Mouse (Mus musculus) thymus, adult 2 months (tissue): ENCODE measurements around the gene Abhd16a. TPM values are rescaled to one million over a fixed set of nuclear protein-coding genes. Genes with fewer than 3 reads are reported as not detected.
A peak's percentile ranks its signal among the peaks of the same experiment; 100 is the strongest.

ENCODE experiments used
- DNase-seq: peaks from one replicate; pipeline ENCODE4 v3.0.0; 2021
- H3K27ac ChIP-seq: fragments of 200-500 bp; 2 replicates; pipeline ENCODE4 v1.5.1; 2012; ENCODE audit warnings: low read length, control low read depth; ENCODE audit not compliant: control insufficient read depth, insufficient read depth
- H3K27me3 ChIP-seq: fragments of 200-500 bp; 2 replicates; pipeline ENCODE4 v1.6.1; 2012; ENCODE audit warnings: mild to moderate bottlenecking, low read length, moderate library complexity, mixed read lengths; ENCODE audit not compliant: control insufficient read depth, insufficient read depth
- H3K36me3 ChIP-seq: fragments of 200-500 bp; 2 replicates; pipeline ENCODE4 v1.6.1; 2012; ENCODE audit warnings: mild to moderate bottlenecking, low read length, moderate library complexity; ENCODE audit not compliant: control insufficient read depth, insufficient read depth
- H3K4me1 ChIP-seq: fragments of 200-500 bp; replicated peaks from 2 replicates; pipeline ENCODE4 v1.6.1; 2012; ENCODE audit warnings: low read length; ENCODE audit not compliant: control insufficient read depth, insufficient read depth
- H3K4me3 ChIP-seq: fragments of 200-500 bp; 2 replicates; pipeline ENCODE4 v1.5.1; 2012; ENCODE audit warnings: mild to moderate bottlenecking, low read length, control low read depth, moderate library complexity; ENCODE audit not compliant: control insufficient read depth, insufficient read depth
- CTCF ChIP-seq: fragments of 200-500 bp; IDR thresholded peaks from 2 replicates; pipeline ENCODE4 v1.5.1; 2012; ENCODE audit warnings: mild to moderate bottlenecking, control low read depth, low read length, moderate library complexity, borderline replicate concordance; ENCODE audit not compliant: control insufficient read depth, poor library complexity, insufficient read depth; ENCODE audit errors: extremely low read depth
- POLR2A ChIP-seq: fragments of 200-500 bp; IDR thresholded peaks from 2 replicates; pipeline ENCODE4 v1.6.1; 2012; ENCODE audit warnings: mild to moderate bottlenecking, low read length, control low read depth, moderate library complexity; ENCODE audit not compliant: control insufficient read depth, poor library complexity, insufficient read depth; ENCODE audit errors: extremely low read depth
- WGBS: fragments of 180-500 bp; shearing (Covaris S2); methylation state at CpG from one replicate; pipeline ENCODE4 v1.1.7; 2018; 5-methylcytosine and 5-hydroxymethylcytosine counted together
- polyA plus RNA-seq: library from polyadenylated mRNA; depleted of rRNA; stranded (reverse); fragments of >200 nt; gene quantifications from 2 replicates; pipeline ENCODE4 v1.2.3, GENCODE M21; 2012

Gene Abhd16a
- polyA plus RNA-seq, 1 experiment: 191 TPM

- 96% methylated on average over 7 of the region's 7 CpGs for WGBS
- H3K27me3 ChIP-seq: no peaks in the 10 kb centered on the region
- no peak for DNase-seq
- no peak overlapping the region for H3K27ac ChIP-seq
- peaks cover 4% of the 10 kb centered on the region for H3K36me3 ChIP-seq
- TF ChIP-seq POLR2A (no peak), CTCF (no peak)
- H3K4me3 ChIP-seq: no peak overlapping the region
- peaks cover 4% of the 10 kb centered on the region for H3K4me1 ChIP-seq
These were observed 44.5 kb downstream of the Abhd16a start for GRCm38 (mm10) chr17:35133517-35133916.

- Histone ChIP-seq H3K4me1 (peaks cover 4% of the 10 kb centered on the region), H3K4me3 (peak within 1 kb of the TSS; percentile 60), H3K27ac (peak within 1 kb of the TSS; percentile 73), H3K27me3 (no peaks in the 10 kb centered on the region), H3K36me3 (peaks cover 16% of the 10 kb centered on the region)
- peak; percentile 74; the same call in 1 of the 2 replicates for TF ChIP-seq POLR2A
- 0 out of 2 replicates have a peak, but pooled peaks have one; percentile 5 for TF ChIP-seq CTCF
- WGBS: under 1% methylated on average over 66 of the region's 66 CpGs
- peak; percentile 93 for DNase-seq
These were observed 45.9 kb downstream of the Abhd16a start, which contains the start of gene Bag6 for GRCm38 (mm10) chr17:35134801-35135590. TSS of gene Bag6 (plus strand) at chr17:35135178.

- Histone ChIP-seq H3K36me3 (peaks cover 23% of the 10 kb centered on the region), H3K4me1 (peaks cover 4% of the 10 kb centered on the region), H3K27ac (no peak overlapping the region), H3K27me3 (no peaks in the 10 kb centered on the region), H3K4me3 (peak overlapping the region; percentile 60)
- WGBS: under 1% methylated on average over 43 of the region's 43 CpGs
- 0 out of 2 replicates have a peak, but pooled peaks have one; percentile 4 for TF ChIP-seq CTCF
- TF ChIP-seq POLR2A: no peak
- DNase-seq: no peak
These were observed 46.7 kb downstream of the Abhd16a start for GRCm38 (mm10) chr17:35135591-35136320.

- TF ChIP-seq CTCF: no peak
- TF ChIP-seq POLR2A: no peak
- DNase-seq: no peak
- 98% methylated on average over 3 of the region's 3 CpGs for WGBS
- H3K27ac ChIP-seq: no peak overlapping the region
- no peaks in the 10 kb centered on the region for H3K27me3 ChIP-seq
- H3K36me3 ChIP-seq: peaks cover 58% of the 10 kb centered on the region
- H3K4me3 ChIP-seq: no peak overlapping the region
- H3K4me1 ChIP-seq: peaks cover 4% of the 10 kb centered on the region
These were observed 50.2 kb downstream of the Abhd16a start for GRCm38 (mm10) chr17:35139269-35139668.

- Histone ChIP-seq H3K27ac (no peak overlapping the region), H3K27me3 (no peaks in the 10 kb centered on the region), H3K4me3 (no peak overlapping the region), H3K36me3 (peaks cover 71% of the 10 kb centered on the region), H3K4me1 (peaks cover 2% of the 10 kb centered on the region)
- TF ChIP-seq POLR2A: no peak
- no peak for TF ChIP-seq CTCF
- DNase-seq: no peak
- WGBS: 93% methylated on average over 16 of the region's 16 CpGs
These were observed 51.5 kb downstream of the Abhd16a start for GRCm38 (mm10) chr17:35140490-35140996.

GRCm38 (mm10) chr17:35141971-35142370 lies 52.9 kb downstream of the Abhd16a start:
- Histone ChIP-seq H3K27ac (no peak overlapping the region), H3K27me3 (no peaks in the 10 kb centered on the region), H3K36me3 (peaks cover 85% of the 10 kb centered on the region), H3K4me1 (no peaks in the 10 kb centered on the region), H3K4me3 (no peak overlapping the region)
- TF ChIP-seq CTCF (no peak), POLR2A (no peak)
- no peak for DNase-seq
- 95% methylated on average over 6 of the region's 6 CpGs for WGBS
